Mouse (Mus musculus) layer of hippocampus, postnatal 10 days (tissue): ENCODE data around the gene Sccpdh. TPM values are rescaled to one million over a fixed set of nuclear protein-coding genes. Genes with fewer than 3 reads are reported as not detected.

Source experiments
- DNase-seq, 2 experiments: peaks; one replicate each; pipeline ENCODE4 v3.0.0; 2021; ENCODE audit warnings: low spot score in 2 of 2
- long read RNA-seq: library from polyadenylated mRNA; stranded (forward); transcript quantifications from one replicate; pipeline ENCODE4 v2.0.0, GENCODE M21; 2023
- total RNA-seq, 2 experiments: library from RNA; stranded (reverse); gene quantifications; 2 replicates each; pipeline ENCODE4 v1.2.3; 2021

The Sccpdh gene
- 10 to 100 TPM; 78.3 to 82.9 TPM for total RNA-seq
- long read RNA-seq, transcript Sccpdh-201 (12 exons, 1,948 nt) = major isoform, 154 of 167 reads
- long read RNA-seq, partial matches to known transcripts = 5 of 167 reads
- long read RNA-seq, other reads (novel, unspliced or antisense) = 8 of 167 reads

DNA sequence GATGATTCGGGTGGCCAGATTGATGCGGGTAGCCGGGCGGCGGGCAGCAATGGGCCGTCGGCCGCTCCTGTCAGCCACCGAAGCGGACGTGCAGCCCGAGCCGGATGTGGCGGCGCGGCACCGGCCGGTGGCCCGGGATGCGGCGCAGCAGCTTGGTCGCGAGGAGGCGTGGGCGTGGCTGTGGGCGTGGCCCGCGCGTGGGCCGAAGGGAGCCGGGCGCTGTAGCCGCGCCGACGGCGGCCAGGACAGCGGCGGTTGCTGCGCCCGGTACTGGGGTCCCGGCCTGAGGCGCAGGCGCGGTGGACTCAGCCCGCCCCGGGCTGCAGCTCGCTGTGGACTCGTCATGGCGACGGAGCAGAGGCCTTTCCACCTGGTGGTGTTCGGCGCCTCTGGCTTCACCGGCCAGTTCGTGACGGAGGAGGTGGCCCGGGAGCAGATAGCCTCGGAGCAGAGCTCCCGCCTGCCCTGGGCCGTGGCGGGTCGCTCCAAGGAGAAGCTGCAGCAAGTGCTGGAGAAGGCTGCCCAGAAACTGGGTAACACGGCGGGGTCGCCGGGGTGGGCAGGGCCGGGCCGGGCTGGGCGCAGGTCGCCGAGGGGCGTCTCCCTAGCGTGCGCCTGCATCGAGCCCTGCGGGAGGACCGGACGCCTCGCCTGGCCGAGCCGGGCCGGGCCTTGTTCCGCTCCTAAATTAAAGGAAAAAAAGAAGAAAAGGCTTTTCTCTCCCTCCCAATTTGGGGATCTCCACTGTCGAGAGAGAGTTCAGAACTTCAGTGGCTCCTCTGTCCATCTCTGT, at the start of gene Sccpdh:
TSS of gene Sccpdh (plus strand) at position 198 of the 793 bp plus-strand sequence.
- peak; percentile 82 to 89 for DNase-seq

DNA sequence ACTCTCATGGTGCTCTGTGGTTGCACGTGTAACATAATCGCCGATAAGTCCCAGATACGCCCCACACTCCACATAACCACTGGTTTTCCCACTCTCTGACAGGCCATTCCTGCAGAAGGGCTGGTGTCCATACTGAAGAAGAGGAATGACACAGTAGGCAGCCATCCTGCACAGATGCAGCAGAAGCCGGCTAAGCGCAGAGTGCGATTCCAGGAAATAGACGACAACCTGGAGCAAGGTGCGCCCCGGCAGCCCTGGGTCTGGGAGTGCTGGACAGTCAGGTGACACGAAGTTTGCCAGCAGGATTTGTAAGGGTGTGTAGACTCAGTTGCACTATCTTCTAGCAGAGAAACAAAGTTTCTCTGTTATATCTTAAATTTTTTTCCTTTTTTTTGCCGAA, 45.3 kb upstream of the Sccpdh start:
- no peak for DNase-seq

DNA sequence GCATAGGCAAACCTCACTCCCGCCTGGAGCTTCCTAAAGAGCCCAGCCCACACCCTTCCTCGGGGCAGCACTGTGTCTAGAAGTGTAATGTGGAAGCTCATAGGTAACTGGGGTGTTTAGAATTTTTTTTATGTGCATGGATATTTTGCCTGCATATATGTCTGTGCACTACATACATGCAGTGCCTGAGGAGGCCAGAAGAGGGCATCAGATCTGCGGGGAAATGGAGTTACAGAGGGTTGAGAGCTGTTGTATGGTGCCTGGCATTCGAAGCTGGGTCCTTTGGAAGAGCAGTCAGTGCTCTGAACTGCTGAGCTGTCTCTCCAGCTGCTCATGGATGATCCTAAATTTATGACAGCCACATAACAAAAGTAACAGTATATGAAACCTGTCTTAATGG, 44.4 kb upstream of the Sccpdh start:
- peak; percentile 50 to 64 for DNase-seq

DNA sequence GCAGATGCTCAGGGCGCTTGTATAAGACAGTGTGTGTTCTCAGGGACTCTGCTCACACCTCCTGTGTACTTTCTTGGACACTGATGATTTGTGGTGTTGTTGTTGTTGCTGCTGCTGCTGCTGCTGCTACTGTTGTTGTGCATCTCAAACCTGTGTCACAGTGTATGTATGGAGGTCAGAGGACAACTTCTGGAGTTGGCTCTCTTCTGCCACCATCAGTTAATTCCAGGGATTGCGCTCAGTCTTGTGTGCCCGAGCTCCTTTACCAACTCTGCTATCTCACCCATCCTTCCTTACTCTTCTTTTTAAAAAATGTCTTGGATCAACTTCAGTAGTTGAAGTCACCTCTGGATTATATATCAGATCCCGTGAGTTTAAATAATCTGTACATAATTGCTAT, 43.7 kb upstream of the Sccpdh start:
- peak; percentile 62 for DNase-seq

DNA sequence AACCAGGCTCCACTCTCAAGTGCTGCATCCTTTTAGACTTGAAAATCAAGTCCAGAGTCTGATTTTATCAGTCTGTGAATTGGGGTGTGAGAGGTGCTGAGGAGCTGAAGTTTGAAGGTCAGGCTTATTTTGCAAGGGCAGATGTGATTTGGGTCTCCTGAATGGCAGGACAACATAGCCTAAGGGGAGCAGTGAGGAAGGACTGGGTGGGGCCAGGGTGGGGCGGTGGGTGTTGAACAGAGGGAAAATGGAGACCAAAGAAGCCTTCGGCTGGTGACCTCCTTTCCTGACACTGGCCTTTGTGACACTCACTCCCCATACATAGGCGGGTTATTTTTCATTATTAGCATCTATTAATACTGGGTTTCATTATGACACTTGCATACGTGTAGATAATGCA, 40.2 kb upstream of the Sccpdh start:
- peak in 1 of 2 experiments; percentile 1 for DNase-seq

DNA sequence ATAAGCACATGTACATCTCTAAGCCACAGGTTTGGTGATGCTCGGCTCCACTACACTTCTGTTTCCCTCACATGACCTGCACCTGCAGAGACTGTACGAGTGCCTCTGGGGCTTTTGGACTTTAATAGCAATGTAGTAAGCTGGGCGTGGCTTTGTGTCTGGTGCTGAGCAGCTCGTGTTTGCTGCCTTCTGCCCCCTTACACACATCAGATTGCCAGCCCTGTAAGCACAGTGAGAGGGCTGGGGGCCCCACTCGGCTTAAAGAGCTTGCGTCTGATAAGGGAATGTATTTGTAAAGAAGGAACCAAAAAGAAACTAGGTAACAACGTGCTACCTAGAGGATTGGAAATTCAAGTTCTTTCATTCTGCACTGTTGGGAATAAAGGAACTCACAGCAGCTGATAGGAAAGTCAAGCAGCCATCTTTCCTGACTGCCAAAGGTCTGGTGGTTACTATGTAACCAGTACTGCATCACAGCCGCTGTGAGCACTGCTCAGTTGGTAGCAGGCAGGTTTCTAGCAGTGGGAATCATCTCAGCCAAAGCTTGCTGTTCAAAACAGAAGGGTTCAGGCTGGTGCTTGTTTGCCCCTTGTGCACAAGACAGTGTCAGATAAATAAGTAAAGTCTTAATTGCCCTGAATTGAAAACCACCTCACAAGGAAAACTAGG, 39.4 kb upstream of the Sccpdh start:
- DNase-seq = peak in 1 of 2 experiments; percentile 4

DNA sequence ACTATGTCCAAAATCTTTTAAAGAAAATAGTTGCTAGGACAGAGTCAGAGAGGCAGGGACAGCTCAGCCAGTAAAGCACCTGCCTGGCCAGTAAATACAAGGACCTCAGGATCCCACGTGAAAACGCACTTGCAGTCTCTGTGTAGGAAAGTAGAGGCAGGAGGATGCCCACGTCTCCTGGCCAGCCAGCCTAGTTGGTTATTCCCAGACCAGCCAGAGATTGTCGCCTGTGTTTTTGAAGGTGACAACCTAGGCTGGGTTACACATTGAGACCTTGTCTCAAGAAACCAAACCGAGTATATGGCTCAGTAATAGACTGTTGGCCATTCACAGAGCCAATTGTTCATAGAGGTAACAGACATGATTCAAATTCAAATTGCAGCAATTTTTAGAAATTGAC, 38.7 kb upstream of the Sccpdh start:
- DNase-seq = peak in 1 of 2 experiments; percentile 3

DNA sequence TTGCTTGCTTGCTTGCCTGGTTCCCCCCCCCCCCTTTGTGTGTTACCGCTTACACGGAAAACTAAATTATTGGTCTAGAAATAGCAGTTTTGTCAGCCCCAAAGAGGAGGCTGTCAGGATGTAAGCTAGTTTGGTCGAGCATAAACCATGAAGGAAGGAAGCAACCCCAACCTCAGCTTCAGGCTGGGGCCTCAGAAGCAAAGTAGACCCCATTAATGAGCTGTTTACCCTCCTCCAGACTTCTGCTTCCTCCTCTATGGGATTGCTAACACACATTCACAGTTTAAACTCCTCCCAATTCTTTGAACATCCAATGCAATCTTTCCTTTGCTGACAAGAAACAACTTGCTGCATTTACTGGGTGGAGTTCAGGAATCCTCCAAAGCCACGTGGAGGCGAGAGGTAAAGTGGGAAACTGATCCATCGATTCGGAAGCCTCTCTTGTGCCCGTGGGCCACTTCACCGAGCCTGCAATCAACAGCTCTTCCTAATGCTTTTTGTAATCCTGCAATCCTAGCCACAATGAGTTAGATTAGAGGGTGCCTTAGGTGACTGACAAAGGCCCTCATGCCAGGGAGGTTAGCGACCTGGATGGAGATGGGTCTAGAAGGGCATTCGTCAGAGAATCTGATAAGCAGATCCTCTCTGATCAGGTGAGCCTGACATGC, 35.1 kb upstream of the Sccpdh start:
- peak in 1 of 2 experiments; percentile 1 for DNase-seq

DNA sequence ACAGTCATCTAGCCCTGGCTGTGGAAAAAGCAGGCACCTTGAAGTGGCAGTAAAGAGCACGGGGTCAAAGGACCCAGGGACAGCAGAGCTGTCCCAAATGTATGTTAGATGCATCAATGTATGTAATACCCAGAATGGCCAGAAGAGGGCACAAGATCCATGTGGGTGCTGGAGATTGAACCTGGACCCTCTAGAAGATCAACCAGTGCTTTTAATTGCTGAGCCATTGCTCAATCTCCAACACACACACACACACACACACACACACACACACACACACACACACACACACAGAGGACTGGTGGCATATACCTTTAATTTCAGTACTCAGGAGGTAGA, 34.6 kb upstream of the Sccpdh start:
- DNase-seq = peak in 1 of 2 experiments; percentile 23

DNA sequence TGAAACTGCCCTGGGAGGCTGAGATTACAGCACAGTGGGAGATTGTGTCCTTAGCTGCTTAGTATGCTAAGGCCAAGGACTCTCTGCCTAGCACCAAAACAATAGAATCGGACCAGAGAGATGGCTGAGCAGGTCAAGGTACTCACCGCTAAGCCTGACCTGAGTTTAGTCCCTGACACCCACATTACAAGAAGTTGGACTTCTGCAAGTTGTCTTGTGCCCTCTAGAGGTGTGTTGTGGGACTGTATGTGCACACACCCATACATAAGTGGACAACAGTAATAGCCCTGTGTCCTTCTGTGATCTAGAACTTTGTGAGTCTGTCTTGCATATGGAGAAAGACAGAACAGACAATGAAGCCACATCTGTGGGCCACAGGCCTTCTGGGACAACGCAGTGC, 33.9 kb upstream of the Sccpdh start:
- DNase-seq = no peak

DNA sequence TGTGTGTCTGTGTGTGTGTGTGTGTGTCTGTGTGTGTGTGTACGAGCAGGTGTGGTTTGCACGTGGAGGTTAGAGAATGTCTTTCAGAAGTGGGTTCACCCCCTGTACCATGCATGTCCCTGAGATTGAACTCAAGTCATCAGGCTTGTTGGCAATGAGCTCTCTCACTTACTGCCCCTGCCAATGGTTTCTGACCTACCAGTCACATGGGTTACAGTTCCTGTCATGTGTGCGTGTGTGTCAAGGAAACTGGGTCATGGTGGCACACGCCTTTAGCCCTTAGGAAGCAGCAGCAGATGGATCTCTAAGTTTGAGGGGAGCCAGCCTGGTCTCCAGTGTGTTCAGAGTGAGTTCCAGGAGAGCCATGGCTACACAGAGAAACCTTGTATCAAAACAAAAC, 25.3 kb upstream of the Sccpdh start:
- DNase-seq = no peak

DNA sequence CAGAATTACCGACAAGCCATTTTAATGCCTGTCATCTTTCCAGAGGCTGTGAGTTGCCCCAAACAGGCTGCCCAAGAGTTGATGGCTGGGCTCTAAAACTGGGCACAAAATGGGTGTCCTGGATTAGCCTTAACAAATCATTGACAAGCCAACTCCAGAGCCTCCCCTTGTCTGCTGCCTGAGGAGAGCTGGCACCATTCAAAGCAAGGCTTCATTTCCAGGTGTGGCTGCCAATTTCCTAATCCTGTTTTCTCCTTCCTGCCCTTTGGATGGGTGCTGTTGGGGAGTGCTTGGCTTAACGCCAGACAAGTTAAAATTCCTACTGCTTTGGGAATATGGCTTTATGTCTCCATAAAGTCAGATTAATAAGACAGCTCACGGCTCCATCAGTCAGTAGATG, 23.9 kb upstream of the Sccpdh start:
- DNase-seq = peak; percentile 13 to 29

DNA sequence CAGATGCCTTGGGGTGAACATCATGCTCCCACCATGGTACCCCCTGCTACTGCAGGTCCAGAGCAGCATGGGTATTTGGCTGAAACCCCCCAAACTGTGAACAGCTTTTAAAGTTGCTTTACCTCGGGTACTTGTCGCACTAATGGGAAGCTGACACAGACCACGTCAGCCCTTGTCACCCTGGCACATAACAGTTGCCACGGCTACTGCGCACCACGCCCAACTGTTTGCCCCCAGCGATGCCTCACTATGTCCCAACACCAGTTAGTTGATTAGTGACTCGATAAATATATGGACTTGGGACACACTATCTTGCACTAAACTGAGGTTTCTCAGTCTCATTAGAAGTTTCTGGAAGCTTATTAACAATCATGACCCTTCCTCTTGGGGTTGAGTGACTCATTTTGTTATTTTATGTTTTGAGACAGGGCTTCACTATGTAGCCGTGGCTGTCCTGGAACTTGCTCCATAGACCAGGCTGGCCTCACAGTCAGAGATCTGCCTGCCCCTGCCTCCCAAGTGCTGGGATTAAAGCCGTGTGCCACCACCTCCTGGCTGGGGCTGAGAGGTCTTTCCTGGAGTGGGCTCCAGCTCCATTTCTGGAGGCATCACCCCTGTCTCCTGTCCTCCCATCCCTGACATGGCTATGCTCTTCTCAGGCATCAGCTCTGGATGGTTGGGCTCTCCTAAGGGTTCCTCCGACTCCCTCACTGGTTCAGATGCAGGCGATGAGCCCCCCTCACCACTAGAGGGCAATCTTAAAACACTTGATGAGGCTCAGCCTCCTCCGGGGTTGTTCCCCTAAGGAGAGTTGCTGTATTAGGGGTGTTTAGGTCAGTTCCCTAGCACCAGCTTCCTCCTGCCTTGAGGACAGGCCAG, 22.7 kb upstream of the Sccpdh start:
- peak; percentile 84 to 88 for DNase-seq

DNA sequence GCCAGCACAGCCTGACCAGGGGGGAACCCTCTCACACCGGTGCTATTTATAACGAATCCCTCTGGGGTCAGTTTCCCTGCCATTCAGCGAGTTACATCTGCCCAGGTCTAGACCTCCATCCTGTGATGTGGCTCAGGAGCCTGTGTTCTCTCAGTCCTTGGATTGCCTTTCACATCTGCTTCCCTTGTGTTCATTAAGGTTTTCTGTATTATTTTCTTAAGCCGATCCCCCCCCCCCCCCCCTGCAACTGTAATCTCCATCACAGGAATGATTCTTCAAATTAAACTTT, 22.1 kb upstream of the Sccpdh start:
- no peak for DNase-seq

DNA sequence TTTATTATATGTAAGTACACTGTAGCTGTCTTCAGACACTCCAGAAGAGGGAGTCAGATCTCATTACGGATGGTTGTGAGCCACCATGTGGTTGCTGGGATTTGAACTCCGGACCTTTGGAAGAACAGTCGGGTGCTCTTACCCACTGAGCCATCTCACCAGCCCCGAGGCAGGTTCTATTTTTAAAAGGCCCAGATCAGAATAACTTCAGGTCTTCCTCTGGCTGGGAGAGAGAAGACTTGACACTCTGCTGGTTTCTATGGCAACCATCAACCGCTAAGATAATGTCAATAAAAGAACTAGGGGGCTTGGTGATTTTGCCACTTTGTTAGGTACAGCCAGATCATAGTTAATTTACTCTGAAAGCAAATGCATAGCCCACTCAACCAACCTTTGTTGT, 19.3 kb upstream of the Sccpdh start:
- peak in 1 of 2 experiments; percentile 0 for DNase-seq

DNA sequence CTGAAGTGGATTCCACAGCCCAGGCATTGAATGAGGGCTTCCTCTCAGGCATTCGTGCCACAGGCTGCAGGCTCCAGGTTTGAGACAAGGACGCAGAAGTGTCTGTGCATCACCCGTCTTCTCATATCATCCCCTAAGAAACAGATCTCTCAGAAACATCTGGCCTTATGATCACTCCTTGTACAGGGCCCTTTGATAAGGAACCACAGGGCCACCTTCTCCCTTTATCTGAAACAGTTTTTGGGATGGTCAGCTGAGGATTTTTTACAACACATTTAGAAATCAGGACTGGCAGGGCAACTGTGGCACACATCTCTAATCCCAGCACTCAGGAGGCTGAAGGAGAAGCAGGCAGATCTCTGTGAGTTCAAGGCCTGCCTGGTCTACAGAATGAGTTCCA, 18.7 kb upstream of the Sccpdh start:
- peak in 1 of 2 experiments; percentile 3 for DNase-seq

DNA sequence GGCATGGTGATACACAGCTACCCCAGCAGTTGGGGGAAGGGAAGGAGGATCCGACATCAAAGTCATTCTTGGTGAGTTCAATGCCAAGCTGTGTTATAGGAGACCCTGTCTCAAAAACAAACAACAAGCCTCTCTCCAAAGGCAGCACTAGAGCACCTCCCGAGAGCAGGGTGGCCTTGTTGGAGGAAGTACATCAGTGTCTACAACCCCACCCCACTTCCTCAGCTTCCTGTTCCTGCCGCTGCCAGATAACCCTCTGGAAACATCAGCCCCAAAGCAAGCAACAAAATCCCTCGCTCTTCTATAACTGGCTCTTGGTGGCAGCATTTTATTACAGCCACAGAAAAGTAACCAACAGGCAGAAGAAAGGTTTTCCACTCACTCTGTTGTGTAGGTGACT, 17.7 kb upstream of the Sccpdh start:
- DNase-seq = peak in 1 of 2 experiments; percentile 2

DNA sequence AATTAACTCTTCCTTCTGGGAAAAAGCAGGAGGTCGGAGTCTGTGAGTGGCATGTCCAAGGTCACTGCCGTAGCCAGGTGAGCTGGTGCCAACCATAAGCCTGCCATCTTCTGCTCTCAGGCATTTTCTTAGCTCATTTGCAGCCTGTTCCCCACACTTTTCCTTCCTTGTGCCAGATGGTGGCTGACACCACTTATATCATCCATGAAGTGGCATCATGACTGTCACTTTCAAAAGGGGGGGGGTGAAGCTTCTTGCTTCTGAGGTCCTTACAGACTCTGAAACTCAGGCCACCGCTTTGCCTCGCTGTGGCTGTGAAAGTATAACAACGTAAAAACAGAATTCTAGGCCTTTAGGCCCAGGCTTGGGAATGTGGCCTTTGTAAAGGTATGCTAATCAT, 16.8 kb upstream of the Sccpdh start:
- peak in 1 of 2 experiments; percentile 2 for DNase-seq

DNA sequence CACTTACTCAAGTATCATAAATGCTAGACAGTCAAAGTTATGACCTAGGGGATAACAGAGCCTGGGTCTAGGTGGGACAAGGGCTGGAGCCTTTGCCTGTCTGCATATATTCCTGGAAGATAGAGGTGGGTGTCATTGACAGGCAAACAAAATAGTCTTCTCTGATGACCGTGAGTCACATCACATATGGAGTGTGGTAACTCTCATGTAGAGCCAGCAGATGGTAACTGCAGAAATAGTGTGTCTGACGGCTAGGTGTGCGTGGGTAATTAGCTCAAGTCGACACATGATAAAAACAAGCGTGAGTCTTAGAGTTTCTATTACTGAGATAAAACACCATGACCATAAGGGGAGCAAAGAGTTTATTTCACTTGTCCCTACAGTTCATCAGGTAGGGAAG, 4.9 kb upstream of the Sccpdh start:
- no peak for DNase-seq

DNA sequence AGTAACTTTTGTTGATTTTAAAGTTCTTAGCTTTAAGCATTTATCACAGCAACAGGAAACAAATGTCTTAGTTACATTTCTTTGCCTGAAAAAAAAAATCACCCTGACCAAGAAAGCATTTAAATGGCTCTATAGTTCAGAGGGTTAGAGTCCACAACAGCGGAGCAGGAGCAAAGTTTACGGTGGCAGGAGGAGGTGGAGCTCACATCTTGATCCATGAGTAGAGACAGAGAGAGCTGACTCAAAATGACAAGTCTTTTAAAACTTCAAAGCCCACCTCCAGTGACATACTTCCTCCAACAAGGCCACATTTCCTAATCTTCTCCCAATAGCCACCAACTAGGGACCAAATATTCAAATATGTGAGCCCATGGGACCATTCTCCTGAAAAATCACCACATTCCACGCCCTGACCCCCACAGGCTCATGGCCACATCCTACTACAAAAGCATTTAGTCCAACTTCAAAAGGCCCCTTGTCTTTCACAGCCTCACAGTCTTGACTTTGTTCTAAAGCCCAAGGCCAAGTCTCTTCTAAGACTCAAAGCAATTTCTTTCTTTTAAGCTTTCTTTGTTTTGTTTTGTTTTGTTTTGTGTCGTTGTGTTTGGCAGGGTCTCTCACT, 3.6 kb upstream of the Sccpdh start:
- no peak for DNase-seq

DNA sequence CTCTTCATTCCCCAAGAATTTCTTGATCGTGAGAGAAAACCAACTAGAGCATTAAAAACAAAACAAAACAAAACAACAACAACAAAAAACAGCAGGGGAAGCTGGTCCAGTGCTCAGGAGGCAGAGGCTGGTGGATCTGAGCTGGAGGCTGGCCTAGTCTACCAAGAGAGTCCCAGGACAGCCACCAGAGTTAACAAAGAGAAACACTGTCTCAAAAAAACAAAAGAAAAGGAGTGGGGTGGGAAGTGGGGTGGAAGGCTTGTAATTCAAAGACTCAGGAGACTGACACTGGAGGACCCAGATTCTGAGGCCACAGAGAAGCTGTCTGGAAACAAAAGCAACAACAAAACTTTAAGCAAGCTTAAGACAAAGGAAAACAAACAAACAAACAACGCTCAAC, 1.0 kb upstream of the Sccpdh start:
- DNase-seq = no peak
